Mouse (Mus musculus): ENCODE results near the gene Rab37. TPM values are rescaled to one million over a fixed set of nuclear protein-coding genes. Genes with fewer than 3 reads are reported as not detected.
A peak's percentile ranks its signal among the peaks of the same experiment; 100 is the strongest.

Rab37 gene
- polyA plus RNA-seq, 1 experiment from 2014 or later: 2.2 TPM

- H3K27ac ChIP-seq (replicated peaks): no peak overlapping the region
- H3K4me2 ChIP-seq: no peak overlapping the region
- H3K9ac ChIP-seq: no peak overlapping the region
- H3K4me1 ChIP-seq (replicated peaks): no peaks in the 10 kb centered on the region
- no peaks in the 10 kb centered on the region for H3K27me3 ChIP-seq
- no peaks in the 10 kb centered on the region for H3K9me3 ChIP-seq (replicated peaks)
- no peak for ATAC-seq (ENCODE audit: insufficient read depth)
- H3K36me3 ChIP-seq (replicated peaks): no peaks in the 10 kb centered on the region
- H3K4me3 ChIP-seq (replicated peaks): no peak overlapping the region
- WGBS (ENCODE audit: insufficient replicate concordance): 58% methylated on average over 8 of the region's 8 CpGs
Measured at GRCm38 (mm10) chr11:115104769-115105563, 13.7 kb downstream of the Rab37 start.

GRCm38 (mm10) chr11:115106638-115107037, 15.4 kb downstream of the Rab37 start:
- no peak overlapping the region for H3K27ac ChIP-seq (replicated peaks)
- no peaks in the 10 kb centered on the region for H3K4me1 ChIP-seq (replicated peaks)
- no peak for ATAC-seq (ENCODE audit: insufficient read depth)
- no peaks in the 10 kb centered on the region for H3K27me3 ChIP-seq
- H3K4me2 ChIP-seq: no peak overlapping the region
- WGBS (ENCODE audit: insufficient replicate concordance): 47% methylated on average over 2 of the region's 2 CpGs
- no peaks in the 10 kb centered on the region for H3K36me3 ChIP-seq (replicated peaks)
- H3K9ac ChIP-seq: no peak overlapping the region
- no peak overlapping the region for H3K4me3 ChIP-seq (replicated peaks)
- no peaks in the 10 kb centered on the region for H3K9me3 ChIP-seq (replicated peaks)

GRCm38 (mm10) chr11:115107403-115107916, 16.2 kb downstream of the Rab37 start:
- no peaks in the 10 kb centered on the region for H3K27me3 ChIP-seq
- no peak overlapping the region for H3K4me3 ChIP-seq (replicated peaks)
- no peak overlapping the region for H3K9ac ChIP-seq
- no peak overlapping the region for H3K4me2 ChIP-seq
- no peak for ATAC-seq (ENCODE audit: insufficient read depth)
- 49% methylated on average over 4 of the region's 4 CpGs for WGBS (ENCODE audit: insufficient replicate concordance)
- no peak overlapping the region for H3K27ac ChIP-seq (replicated peaks)
- no peaks in the 10 kb centered on the region for H3K36me3 ChIP-seq (replicated peaks)
- H3K4me1 ChIP-seq (replicated peaks): no peaks in the 10 kb centered on the region
- no peaks in the 10 kb centered on the region for H3K9me3 ChIP-seq (replicated peaks)

GRCm38 (mm10) chr11:115108176-115108575, 16.9 kb downstream of the Rab37 start:
- H3K4me1 ChIP-seq (replicated peaks): no peaks in the 10 kb centered on the region
- H3K27ac ChIP-seq (replicated peaks): no peak overlapping the region
- WGBS (ENCODE audit: insufficient replicate concordance): 74% methylated on average over 8 of the region's 8 CpGs
- H3K4me2 ChIP-seq: no peak overlapping the region
- no peak for ATAC-seq (ENCODE audit: insufficient read depth)
- H3K36me3 ChIP-seq (replicated peaks): no peaks in the 10 kb centered on the region
- H3K27me3 ChIP-seq: no peaks in the 10 kb centered on the region
- no peaks in the 10 kb centered on the region for H3K9me3 ChIP-seq (replicated peaks)
- H3K4me3 ChIP-seq (replicated peaks): no peak overlapping the region
- no peak overlapping the region for H3K9ac ChIP-seq

- H3K36me3 ChIP-seq (replicated peaks): no peaks in the 10 kb centered on the region
- no peak overlapping the region for H3K9ac ChIP-seq
- no peak for ATAC-seq (ENCODE audit: insufficient read depth)
- WGBS (ENCODE audit: insufficient replicate concordance): 42% methylated on average over 5 of the region's 5 CpGs
- no peak overlapping the region for H3K27ac ChIP-seq (replicated peaks)
- no peaks in the 10 kb centered on the region for H3K9me3 ChIP-seq (replicated peaks)
- H3K27me3 ChIP-seq: no peaks in the 10 kb centered on the region
- H3K4me3 ChIP-seq (replicated peaks): no peak overlapping the region
- no peak overlapping the region for H3K4me2 ChIP-seq
- no peaks in the 10 kb centered on the region for H3K4me1 ChIP-seq (replicated peaks)
Measured at GRCm38 (mm10) chr11:115110271-115110670, 19.0 kb downstream of the Rab37 start.

GRCm38 (mm10) chr11:115112196-115112595, 21.0 kb downstream of the Rab37 start:
- Histone ChIP-seq H3K4me2 (no peak overlapping the region), H3K36me3 (replicated peaks) (no peaks in the 10 kb centered on the region), H3K27me3 (no peaks in the 10 kb centered on the region; the same call in 1 of the 2 replicates), H3K27ac (replicated peaks) (no peak overlapping the region), H3K4me3 (replicated peaks) (no peak overlapping the region), H3K4me1 (replicated peaks) (no peaks in the 10 kb centered on the region), H3K9me3 (replicated peaks) (no peaks in the 10 kb centered on the region), H3K9ac (no peak overlapping the region)
- no peak for ATAC-seq (ENCODE audit: insufficient read depth)
- WGBS (ENCODE audit: insufficient replicate concordance): 35% methylated on average over 3 of the region's 3 CpGs

- 41% methylated on average over 9 of the region's 9 CpGs for WGBS (ENCODE audit: insufficient replicate concordance)
- Histone ChIP-seq H3K4me2 (no peak overlapping the region), H3K9me3 (replicated peaks) (no peaks in the 10 kb centered on the region), H3K27me3 (no peaks in the 10 kb centered on the region; the same call in 1 of the 2 replicates), H3K4me1 (replicated peaks) (no peaks in the 10 kb centered on the region), H3K9ac (no peak overlapping the region), H3K36me3 (replicated peaks) (no peaks in the 10 kb centered on the region), H3K27ac (replicated peaks) (no peak overlapping the region), H3K4me3 (replicated peaks) (no peak overlapping the region)
- no peak for ATAC-seq (ENCODE audit: insufficient read depth)
Measured at GRCm38 (mm10) chr11:115119409-115119808, 28.2 kb downstream of the Rab37 start.

- no peaks in the 10 kb centered on the region for H3K4me1 ChIP-seq (replicated peaks)
- no peaks in the 10 kb centered on the region for H3K9me3 ChIP-seq (replicated peaks)
- no peaks in the 10 kb centered on the region for H3K27me3 ChIP-seq
- ATAC-seq (ENCODE audit: insufficient read depth): no peak
- H3K4me2 ChIP-seq: no peak overlapping the region
- WGBS (ENCODE audit: insufficient replicate concordance): 30% methylated on average over 4 of the region's 4 CpGs
- no peak overlapping the region for H3K27ac ChIP-seq (replicated peaks)
- no peak overlapping the region for H3K9ac ChIP-seq
- H3K36me3 ChIP-seq (replicated peaks): no peaks in the 10 kb centered on the region
- no peak overlapping the region for H3K4me3 ChIP-seq (replicated peaks)
Measured at GRCm38 (mm10) chr11:115128483-115128882, 37.3 kb downstream of the Rab37 start.

- Histone ChIP-seq H3K4me1 (replicated peaks) (no peaks in the 10 kb centered on the region), H3K4me3 (replicated peaks) (no peak overlapping the region), H3K9me3 (replicated peaks) (no peaks in the 10 kb centered on the region), H3K27me3 (no peaks in the 10 kb centered on the region), H3K4me2 (no peak overlapping the region), H3K27ac (replicated peaks) (no peak overlapping the region), H3K36me3 (replicated peaks) (no peaks in the 10 kb centered on the region), H3K9ac (no peak overlapping the region)
- WGBS (ENCODE audit: insufficient replicate concordance): 68% methylated on average over 13 of the region's 13 CpGs
- ATAC-seq (ENCODE audit: insufficient read depth): no peak
Measured at GRCm38 (mm10) chr11:115129508-115130126, 38.4 kb downstream of the Rab37 start.

GRCm38 (mm10) chr11:115131768-115132381, 40.6 kb downstream of the Rab37 start:
- no peaks in the 10 kb centered on the region for H3K27me3 ChIP-seq
- H3K27ac ChIP-seq (replicated peaks): no peak overlapping the region
- no peaks in the 10 kb centered on the region for H3K4me1 ChIP-seq (replicated peaks)
- H3K36me3 ChIP-seq (replicated peaks): no peaks in the 10 kb centered on the region
- 67% methylated on average over 8 of the region's 8 CpGs for WGBS (ENCODE audit: insufficient replicate concordance)
- no peak overlapping the region for H3K4me3 ChIP-seq (replicated peaks)
- H3K4me2 ChIP-seq: no peak overlapping the region
- ATAC-seq (ENCODE audit: insufficient read depth): no peak
- no peak overlapping the region for H3K9ac ChIP-seq
- no peaks in the 10 kb centered on the region for H3K9me3 ChIP-seq (replicated peaks)

GRCm38 (mm10) chr11:115133800-115134199, 42.6 kb downstream of the Rab37 start, which contains the start of gene Cd300lf:
Gene Cd300lf (minus strand): TSS chr11:115133992.
- H3K4me2 ChIP-seq: peak within 1 kb of the TSS; percentile 20; the same call in 1 of the 2 replicates
- H3K9ac ChIP-seq: no peak within 1 kb of the TSS
- peak; percentile 37; the same call in 1 of the 2 replicates for ATAC-seq (ENCODE audit: insufficient read depth)

More at GRCm38 (mm10) chr11:115133800-115134199, 42.6 kb downstream of the Rab37 start, which contains the start of gene Cd300lf:
- H3K27me3 ChIP-seq: no peaks in the 10 kb centered on the region
- H3K4me3 ChIP-seq (replicated peaks): peak within 1 kb of the TSS; percentile 32
- no peaks in the 10 kb centered on the region for H3K36me3 ChIP-seq (replicated peaks)
- no peaks in the 10 kb centered on the region for H3K9me3 ChIP-seq (replicated peaks)
- H3K4me1 ChIP-seq (replicated peaks): no peaks in the 10 kb centered on the region
- 15% methylated on average over 8 of the region's 8 CpGs for whole genome bisulfite sequencing (ENCODE audit: insufficient replicate concordance)
- H3K27ac ChIP-seq (replicated peaks): peak within 1 kb of the TSS; percentile 55; the same call in 1 of the 2 replicates

Data from liver, embryonic 15.5 days (tissue).